Mouse (Mus musculus) kidney, adult 2 months (tissue): ENCODE data around the gene Slc39a11.

Experiments used
- CTCF ChIP-seq: fragments of 200-500 bp; conservative IDR thresholded peaks from 2 replicates; pipeline ENCODE4 v1.5.1; 2011; ENCODE audit warnings: low read depth, mild to moderate bottlenecking, control low read depth, low read length, moderate library complexity, mixed read lengths; ENCODE audit not compliant: insufficient read depth, insufficient read length
- POLR2A ChIP-seq: fragments of 200-500 bp; IDR thresholded peaks from one replicate; pipeline ENCODE4 v1.6.1; 2011; ENCODE audit warnings: low read depth, low read length, control low read depth

GRCm38 (mm10) chr11:113565006-113565995 lies 84.6 kb downstream of the Slc39a11 start:
- no peak for TF ChIP-seq CTCF
- TF ChIP-seq POLR2A, result no peak
